Mouse (Mus musculus): ENCODE data around the gene Gpr39. TPM values are rescaled to one million over a fixed set of nuclear protein-coding genes. Genes with fewer than 3 reads are reported as not detected.

Gpr39 gene
- polyA plus RNA-seq, 1 experiment from 2014 or later = 14.3 TPM

- in situ Hi-C loops (cut with MboI; ENCODE audit: low pct_unique_long_range_greater_than_20kb) = no loop called here
- POLR2A ChIA-PET = interaction anchor here (0.6 kb wide), 1 partner anchor 467 kb away, joined by 3 read pairs; no protein-coding TSS in a partner anchor
Observed at GRCm38 (mm10) chr1:125693541-125693940, 16.7 kb downstream of the Gpr39 start.

GRCm38 (mm10) chr1:125694338-125694737 lies 17.5 kb downstream of the Gpr39 start:
- in situ Hi-C loops (cut with MboI; ENCODE audit: low pct_unique_long_range_greater_than_20kb) = no loop called here
- DNase-seq (ENCODE audit: low read depth, low spot score) (no peak), ATAC-seq (peak; percentile 82)
- CTCF ChIA-PET = interaction anchor here (1.4 kb wide), 1 partner anchor 23 kb away, joined by 3 read pairs; no protein-coding TSS in a partner anchor
- no peak for TF ChIP-seq CTCF (IDR thresholded peaks at IDR 0.05)
- POLR2A ChIA-PET = no interaction called here
- no peaks in the 10 kb centered on the region for H3K27me3 ChIP-seq

More at GRCm38 (mm10) chr1:125693541-125693940, 16.7 kb downstream of the Gpr39 start:
- CTCF ChIA-PET = interaction anchor here (1.4 kb wide), 1 partner anchor 23 kb away, joined by 3 read pairs; no protein-coding TSS in a partner anchor
- DNase-seq (ENCODE audit: low read depth, low spot score) (no peak), ATAC-seq (no peak)
- no peak for TF ChIP-seq CTCF (IDR thresholded peaks at IDR 0.05)
- H3K27me3 ChIP-seq = no peaks in the 10 kb centered on the region

- ChIA-PET CTCF (interaction anchor here (1.0 kb wide), 1 partner anchor 9 kb away, joined by 3 read pairs; no protein-coding TSS in a partner anchor), POLR2A (no interaction called here)
- in situ Hi-C loops (cut with MboI; ENCODE audit: low pct_unique_long_range_greater_than_20kb) = no loop called here
Observed at GRCm38 (mm10) chr1:125701101-125701590, 24.4 kb downstream of the Gpr39 start.

GRCm38 (mm10) chr1:125701773-125702172 lies 25.0 kb downstream of the Gpr39 start:
- no peak for TF ChIP-seq CTCF (IDR thresholded peaks at IDR 0.05)
- ChIA-PET POLR2A (no interaction called here), CTCF (interaction anchor here (1.0 kb wide), 1 partner anchor 10 kb away, joined by 3 read pairs; no protein-coding TSS in a partner anchor)

More at GRCm38 (mm10) chr1:125701101-125701590, 24.4 kb downstream of the Gpr39 start:
- H3K27me3 ChIP-seq = no peaks in the 10 kb centered on the region
- ATAC-seq = no peak
- DNase-seq (ENCODE audit: low read depth, low spot score) = no peak
- TF ChIP-seq CTCF (IDR thresholded peaks at IDR 0.05) = no peak

GRCm38 (mm10) chr1:125702326-125702725 lies 25.5 kb downstream of the Gpr39 start:
- ChIA-PET POLR2A (no interaction called here), CTCF (interaction anchor here (1.0 kb wide), 1 partner anchor 10 kb away, joined by 3 read pairs; no protein-coding TSS in a partner anchor)
- H3K27me3 ChIP-seq = no peaks in the 10 kb centered on the region
- no peak for TF ChIP-seq CTCF (IDR thresholded peaks at IDR 0.05)
- in situ Hi-C loops (cut with MboI; ENCODE audit: low pct_unique_long_range_greater_than_20kb) = no loop called here
- ATAC-seq (no peak), DNase-seq (ENCODE audit: low read depth, low spot score) (no peak)

More at GRCm38 (mm10) chr1:125701773-125702172, 25.0 kb downstream of the Gpr39 start:
- in situ Hi-C loops (cut with MboI; ENCODE audit: low pct_unique_long_range_greater_than_20kb) = no loop called here
- peak; percentile 98 for ATAC-seq
- H3K27me3 ChIP-seq = no peaks in the 10 kb centered on the region
- DNase-seq (ENCODE audit: low read depth, low spot score) = peak; percentile 59

- no peaks in the 10 kb centered on the region for H3K27me3 ChIP-seq
- in situ Hi-C loops (cut with MboI; ENCODE audit: low pct_unique_long_range_greater_than_20kb) = no loop called here
- POLR2A ChIA-PET = no interaction called here
- peak; percentile 33 for TF ChIP-seq CTCF (IDR thresholded peaks at IDR 0.05)
- DNase-seq (ENCODE audit: low read depth, low spot score) (no peak), ATAC-seq (no peak)
- CTCF ChIA-PET = no interaction called here
Observed at GRCm38 (mm10) chr1:125705412-125705811, 28.6 kb downstream of the Gpr39 start.

- CTCF ChIA-PET = no interaction called here
- DNase-seq (ENCODE audit: low read depth, low spot score) = no peak
- TF ChIP-seq CTCF (IDR thresholded peaks at IDR 0.05) = no peak
- POLR2A ChIA-PET = no interaction called here
- in situ Hi-C loops (cut with MboI; ENCODE audit: low pct_unique_long_range_greater_than_20kb) = no loop called here
- ATAC-seq = no peak
- no peaks in the 10 kb centered on the region for H3K27me3 ChIP-seq
Observed at GRCm38 (mm10) chr1:125715286-125715685, 38.5 kb downstream of the Gpr39 start.

GRCm38 (mm10) chr1:125716241-125716640 lies 39.4 kb downstream of the Gpr39 start:
- no peaks in the 10 kb centered on the region for H3K27me3 ChIP-seq
- in situ Hi-C loops (cut with MboI; ENCODE audit: low pct_unique_long_range_greater_than_20kb) = no loop called here
- TF ChIP-seq CTCF (IDR thresholded peaks at IDR 0.05) = no peak
- DNase-seq (ENCODE audit: low read depth, low spot score) (peak; percentile 9), ATAC-seq (peak; percentile 34)
- POLR2A ChIA-PET = no interaction called here
- CTCF ChIA-PET = no interaction called here

- H3K27me3 ChIP-seq = no peaks in the 10 kb centered on the region
- DNase-seq (ENCODE audit: low read depth, low spot score) = no peak
- POLR2A ChIA-PET = no interaction called here
- in situ Hi-C loops (cut with MboI; ENCODE audit: low pct_unique_long_range_greater_than_20kb) = no loop called here
- CTCF ChIA-PET = interaction anchor here (0.8 kb wide), 1 partner anchor 37 kb away, joined by 3 read pairs; no protein-coding TSS in a partner anchor
- no peak for ATAC-seq
- no peak for TF ChIP-seq CTCF (IDR thresholded peaks at IDR 0.05)
Observed at GRCm38 (mm10) chr1:125717906-125718305, 41.1 kb downstream of the Gpr39 start.

- ATAC-seq (no peak), DNase-seq (ENCODE audit: low read depth, low spot score) (no peak)
- POLR2A ChIA-PET = no interaction called here
- in situ Hi-C loops (cut with MboI; ENCODE audit: low pct_unique_long_range_greater_than_20kb) = no loop called here
- TF ChIP-seq CTCF (IDR thresholded peaks at IDR 0.05) = no peak
- H3K27me3 ChIP-seq = no peaks in the 10 kb centered on the region
- CTCF ChIA-PET = no interaction called here
Observed at GRCm38 (mm10) chr1:125719127-125719526, 42.3 kb downstream of the Gpr39 start.

- ChIA-PET POLR2A (no interaction called here), CTCF (interaction anchor here (0.7 to 1.0 kb wide), 2 partner anchors 9 to 11 kb away, joined by 3 read pairs; no protein-coding TSS in a partner anchor)
- no peak for TF ChIP-seq CTCF (IDR thresholded peaks at IDR 0.05)
- H3K27me3 ChIP-seq = no peaks in the 10 kb centered on the region
- in situ Hi-C loops (cut with MboI; ENCODE audit: low pct_unique_long_range_greater_than_20kb) = no loop called here
- DNase-seq (ENCODE audit: low read depth, low spot score) (no peak), ATAC-seq (no peak)
Observed at GRCm38 (mm10) chr1:125721104-125721758, 44.4 kb downstream of the Gpr39 start.

All from Patski (cell line).